Mouse (Mus musculus): Measurements from ENCODE around the gene Arhgap42. TPM values are rescaled to one million over a fixed set of nuclear protein-coding genes. Genes with fewer than 3 reads are reported as not detected.

Arhgap42 gene
- polyA plus RNA-seq, 1 experiment, result 0.01 TPM

GRCm38 (mm10) chr9:8953306-8953705, 285.6 kb downstream of the Arhgap42 start:
- Histone ChIP-seq H3K4me3 (replicated peaks) (no peak overlapping the region), H3K36me3 (ENCODE audit: control insufficient read depth) (no peaks in the 10 kb centered on the region), H3K4me1 (ENCODE audit: control insufficient read depth) (no peaks in the 10 kb centered on the region), H3K9me3 (ENCODE audit: control insufficient read depth, low read length) (no peaks in the 10 kb centered on the region), H3K27me3 (ENCODE audit: control insufficient read depth) (no peaks in the 10 kb centered on the region)
- TF ChIP-seq GATA1 (IDR thresholded peaks at IDR 0.05; ENCODE audit: low read length) (no peak), TAL1 (IDR thresholded peaks at IDR 0.05; ENCODE audit: low read length) (no peak)
